Mouse (Mus musculus) G1E (cell line): ENCODE results near the gene Six2.

ENCODE experiments used
- CTCF ChIP-seq: IDR thresholded peaks from 2 replicates; pipeline ENCODE4 v1.5.1; 2012; ENCODE audit warnings: low read depth, low read length, inconsistent platforms, mixed read lengths
- GATA1 ChIP-seq: IDR thresholded peaks from 2 replicates; pipeline ENCODE4 v1.6.1; 2012; ENCODE audit warnings: borderline replicate concordance, low read length, inconsistent platforms, mixed read lengths
- TAL1 ChIP-seq: conservative IDR thresholded peaks from 2 replicates; pipeline ENCODE4 v1.6.1; 2012; ENCODE audit warnings: low read depth, low read length, inconsistent platforms, mixed read lengths

DNA sequence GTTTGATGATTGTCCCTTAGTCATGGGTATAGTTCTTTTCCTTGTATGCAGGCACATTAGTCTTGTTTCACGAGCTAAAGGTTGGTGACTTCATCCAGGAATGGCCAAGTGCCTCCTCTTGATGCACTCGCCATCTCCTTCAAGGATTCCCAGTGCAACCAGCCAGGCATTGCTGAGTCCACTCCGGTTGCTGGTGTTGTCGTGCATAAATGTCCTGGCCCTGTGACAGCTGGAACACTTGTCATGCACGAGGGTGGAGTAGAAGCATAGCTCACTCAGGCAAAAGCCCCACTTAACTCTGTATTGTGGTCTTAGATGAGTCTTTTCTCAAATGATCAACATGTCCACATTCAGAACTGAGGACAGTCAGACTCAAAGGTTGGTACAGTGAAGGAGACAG, 35.1 kb upstream of the Six2 start:
- TF ChIP-seq TAL1 (no peak), CTCF (no peak), GATA1 (no peak)
